Mouse (Mus musculus) E14TG2a.4 (cell line): ENCODE results near the gene Pbrm1.

ENCODE experiments used
- CTCF ChIP-seq: conservative IDR thresholded peaks from 2 replicates; pipeline ENCODE4 v1.5.1; 2014; ENCODE audit warnings: low read length
- POU5F1 ChIP-seq: IDR thresholded peaks from 2 replicates; pipeline ENCODE4 v1.6.1; 2014; ENCODE audit warnings: low read length, borderline replicate concordance

DNA sequence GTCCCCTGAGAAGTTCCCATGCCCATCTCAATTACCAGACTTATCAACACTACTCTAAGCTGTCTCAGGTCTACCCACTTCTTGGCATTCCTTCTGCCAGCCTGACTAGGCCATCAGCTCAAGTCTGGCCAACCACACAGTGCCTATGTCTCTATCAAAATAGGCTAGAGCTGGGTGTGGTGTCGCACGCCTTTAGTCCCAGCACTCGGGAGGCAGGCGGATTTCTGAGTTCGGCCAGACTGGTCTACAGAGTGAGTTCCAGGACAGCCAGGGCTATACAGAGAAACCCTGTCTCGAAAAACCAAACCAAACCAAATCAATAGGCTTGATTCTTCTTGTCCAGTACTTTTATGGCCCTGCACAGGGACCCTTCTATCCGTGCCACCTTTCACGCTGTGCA lies 107.9 kb downstream of the Pbrm1 start:
- TF ChIP-seq CTCF: no peak
- no peak for TF ChIP-seq POU5F1
